Mouse (Mus musculus): ENCODE measurements at regions not wholly inside any gene's neighbourhood (a gene's known extent, or its start where the extent isn't known, plus 50 kb on each side); places are given as distances from the start of the nearest gene placed in this dataset.

DNA sequence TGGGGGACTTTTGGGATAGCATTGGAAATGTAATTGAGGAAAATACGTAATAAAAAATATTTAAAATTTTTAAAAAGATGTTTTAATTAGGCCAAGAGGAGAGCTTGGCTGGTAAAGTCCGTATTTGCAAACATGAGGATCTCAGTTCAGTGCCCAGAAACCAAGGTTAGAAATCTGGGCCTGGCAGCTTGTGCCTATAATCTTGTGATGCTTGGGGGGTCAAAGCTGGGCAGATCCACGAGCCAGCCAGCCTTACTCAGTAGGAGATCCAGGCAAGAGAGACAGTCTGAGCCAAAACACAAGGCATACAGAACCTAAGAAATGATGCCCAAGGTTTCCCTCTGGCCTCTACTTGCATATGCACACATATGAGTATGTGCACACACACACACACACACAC is 54.1 kb upstream of the Cxadr start:
- DNase-seq: no peak

DNA sequence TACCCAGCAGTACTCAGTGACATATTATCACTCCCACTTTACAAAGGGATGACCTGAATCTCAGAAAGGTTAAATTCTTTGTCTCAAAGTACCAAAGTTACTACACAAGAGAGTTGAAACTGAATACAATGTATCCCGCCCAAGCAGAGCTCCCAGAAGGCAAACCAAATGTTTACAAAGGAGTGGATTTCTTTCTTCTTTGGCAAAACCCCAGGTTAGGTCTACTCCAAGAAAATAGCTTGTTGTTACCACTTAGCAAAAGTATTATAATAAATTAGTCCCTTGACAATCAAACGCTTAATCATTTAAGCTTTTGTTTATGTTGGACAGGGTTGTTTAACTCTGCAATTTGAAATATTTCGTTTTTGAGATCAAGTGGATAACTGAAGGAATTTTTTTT is 58.6 kb upstream of the Cxadr start:
- DNase-seq: no peak

DNA sequence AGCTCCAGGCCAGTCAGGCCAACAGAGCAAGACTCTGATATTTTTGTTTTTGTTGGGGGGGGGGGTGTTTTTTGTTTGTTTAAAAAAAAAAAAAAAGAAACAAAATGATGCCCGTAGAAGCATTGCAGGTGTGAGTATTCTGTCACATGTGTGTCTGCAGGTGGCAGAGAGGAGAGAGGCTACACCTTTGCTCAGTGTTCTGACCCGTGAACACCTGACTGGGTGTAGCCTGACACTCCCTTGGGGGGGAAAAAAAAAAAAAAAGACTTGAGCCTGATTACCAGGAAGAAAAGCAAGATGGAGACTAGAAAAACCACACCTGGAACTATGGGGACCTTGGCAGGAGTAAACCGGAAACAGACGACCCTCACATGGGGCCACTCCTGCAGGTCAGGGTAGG is 61.1 kb upstream of the Cxadr start:
- no peak for DNase-seq

DNA sequence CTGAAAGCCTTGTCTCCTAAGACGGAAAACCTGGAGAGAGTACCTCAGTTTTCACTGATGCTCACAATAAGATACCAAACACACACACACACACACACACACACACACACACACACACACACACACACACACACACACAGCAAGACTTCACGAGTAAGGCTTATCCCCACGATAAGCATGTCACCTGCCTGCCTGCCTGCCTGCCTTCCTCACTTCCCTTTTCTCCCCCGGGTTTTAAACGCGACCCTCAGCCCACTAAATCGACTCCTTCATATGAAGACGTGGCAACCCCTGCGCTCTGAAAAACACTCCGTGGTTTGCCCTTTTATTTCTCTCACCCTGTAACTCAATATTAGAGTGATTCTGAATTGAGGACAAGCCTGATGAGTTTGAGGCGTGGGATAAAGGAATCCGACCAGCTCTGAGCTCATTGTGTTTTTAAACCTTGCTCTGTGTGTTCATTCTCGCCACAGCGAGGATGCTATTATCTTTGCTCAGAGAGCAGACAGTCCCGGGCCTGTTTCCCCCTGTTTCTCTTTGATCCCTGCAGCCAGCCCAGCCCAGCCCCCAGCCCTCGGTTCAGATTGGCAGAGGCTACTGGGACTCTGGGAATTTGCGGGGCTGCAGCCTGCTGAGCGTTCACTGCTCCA is 63.1 kb upstream of the Cxadr start:
- peak; percentile 26 to 32 for DNase-seq

DNA sequence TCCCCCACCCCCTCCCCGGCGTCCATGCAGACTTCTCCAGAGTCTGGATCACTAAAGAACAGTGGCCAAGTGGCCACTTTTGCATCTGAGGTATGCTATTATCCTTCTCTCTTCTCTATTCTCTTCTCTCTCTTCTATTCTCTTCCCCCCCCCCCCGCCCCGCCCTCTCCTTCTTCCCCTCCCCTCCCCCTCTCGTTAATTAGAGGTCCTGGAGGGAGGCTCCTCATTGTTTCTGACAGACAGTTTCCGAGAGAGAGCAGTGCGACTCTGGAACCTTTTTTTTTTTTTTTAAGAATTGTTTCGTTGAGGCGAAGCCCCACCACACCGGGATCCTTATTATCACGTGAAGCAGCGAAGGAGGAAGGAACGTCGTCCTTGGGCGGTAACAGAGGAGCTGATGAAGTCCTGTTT is 63.6 kb upstream of the Cxadr start:
- no peak for DNase-seq

DNA sequence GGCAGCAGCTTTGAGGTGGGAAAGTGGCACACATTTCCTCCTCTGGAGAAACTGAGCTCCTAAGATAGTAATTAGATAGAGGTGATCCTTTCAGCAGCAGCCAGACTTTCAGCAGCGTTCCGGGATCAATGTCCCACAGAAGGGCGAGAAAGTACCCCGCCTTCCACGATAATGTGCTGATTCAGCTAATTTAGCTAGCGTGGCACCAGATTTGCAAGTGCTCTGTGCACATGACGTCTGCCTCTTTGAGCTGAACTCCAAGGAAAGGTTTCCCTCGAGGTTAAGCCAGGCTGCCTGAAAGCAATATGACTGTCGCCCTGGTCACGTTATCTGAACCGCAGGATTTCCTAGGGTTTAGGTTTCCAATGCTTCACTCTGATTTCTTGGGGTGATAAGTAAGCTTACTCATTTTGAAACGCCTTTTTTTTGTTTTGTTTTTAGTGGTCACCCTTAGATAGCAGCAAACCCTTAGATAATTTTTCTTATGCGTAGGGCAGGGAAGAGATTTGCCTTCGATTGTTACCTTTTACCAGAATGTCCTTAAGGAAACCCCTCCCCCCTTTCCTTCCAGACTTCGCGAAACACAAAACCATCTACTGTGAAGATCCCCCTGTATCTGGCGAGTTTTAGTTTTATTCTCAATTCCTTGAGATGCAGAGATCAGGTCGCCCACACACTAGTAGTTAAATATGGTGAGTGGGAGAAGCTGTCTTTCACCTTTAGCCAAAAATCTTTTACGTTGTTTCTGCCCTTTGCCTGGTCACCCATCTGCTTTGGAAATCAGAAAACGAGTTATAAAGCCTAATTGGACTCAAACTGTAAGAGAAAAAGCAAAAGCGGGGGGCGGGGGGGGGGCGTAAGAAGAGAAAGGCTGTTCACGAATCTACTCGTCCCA is 64.3 kb upstream of the Cxadr start:
- DNase-seq: no peak

DNA sequence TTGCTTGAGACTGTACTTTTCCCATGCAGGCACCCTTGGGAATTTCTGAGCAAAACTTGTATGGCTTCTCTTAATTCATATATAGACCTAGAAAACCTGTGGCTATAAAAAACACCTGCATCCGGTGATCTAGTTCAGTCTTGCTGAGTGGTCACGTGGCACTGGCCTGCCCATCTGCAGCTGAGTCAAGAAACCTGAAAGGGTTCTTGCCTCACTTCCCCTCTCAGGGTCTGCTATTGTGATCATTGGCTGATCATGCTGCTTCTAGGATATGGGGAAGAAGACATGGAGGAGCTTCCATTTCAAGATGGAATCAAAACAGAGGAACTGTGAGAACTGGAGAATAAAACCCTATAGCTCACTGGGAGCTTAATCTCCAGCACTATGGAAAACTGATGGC is 69.1 kb upstream of the Cxadr start:
- DNase-seq: no peak

DNA sequence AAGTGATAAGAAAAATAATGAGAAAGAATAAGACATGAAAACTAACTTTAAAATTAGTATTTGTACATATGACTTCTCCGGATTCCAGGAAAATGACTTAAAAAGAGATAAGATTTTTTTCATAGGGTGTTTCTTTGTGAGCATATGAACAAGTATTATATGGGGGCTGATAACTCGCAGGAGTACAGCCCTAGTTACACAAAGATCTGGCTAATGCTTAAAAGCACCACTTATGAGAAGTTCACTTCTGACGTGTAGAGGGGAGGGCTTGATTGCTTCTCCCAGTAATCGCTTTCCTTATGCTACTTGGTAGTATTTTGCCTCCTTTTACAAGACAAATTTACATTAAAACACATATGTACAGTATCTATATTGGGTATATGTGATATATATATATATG is 72.3 kb upstream of the Cxadr start:
- DNase-seq: no peak

DNA sequence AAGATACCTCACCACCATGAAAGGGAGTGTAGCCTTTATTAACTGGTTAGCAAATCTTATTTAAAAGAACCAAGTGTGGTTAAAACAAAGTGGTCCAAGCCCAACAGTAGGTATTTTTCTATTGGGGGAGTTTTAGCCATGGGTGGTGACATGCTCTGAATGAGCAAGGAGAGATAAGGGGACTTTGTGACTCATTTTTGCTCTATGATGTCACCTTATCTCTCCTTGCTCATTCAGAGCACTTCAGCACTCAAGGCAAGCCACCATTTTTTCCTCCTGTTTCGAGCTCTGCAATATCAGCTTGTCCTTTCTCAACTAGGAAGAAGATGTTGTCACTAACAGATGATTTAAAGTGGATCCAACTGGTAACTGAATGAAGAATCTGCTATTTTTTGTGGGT is 78.9 kb upstream of the Cxadr start:
- no peak for DNase-seq

DNA sequence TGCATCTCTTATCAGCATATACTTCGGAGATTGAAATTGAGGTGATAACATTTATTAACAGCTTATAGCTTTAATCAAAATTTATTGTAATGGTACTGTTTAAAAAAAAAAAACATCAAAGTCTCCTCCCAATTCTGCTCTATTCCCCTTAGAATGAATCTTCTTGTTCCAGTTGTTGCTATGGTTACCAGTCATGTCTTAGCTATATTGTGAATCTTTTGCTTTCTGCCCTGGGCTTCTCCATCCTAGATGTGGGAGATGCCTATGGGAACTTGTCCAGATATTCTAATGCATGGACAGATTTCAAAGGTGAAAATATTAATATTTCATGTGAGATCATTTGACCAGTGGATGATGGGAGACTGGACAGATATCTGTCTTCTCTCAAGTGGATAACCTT is 79.5 kb upstream of the Cxadr start:
- no peak for DNase-seq

DNA sequence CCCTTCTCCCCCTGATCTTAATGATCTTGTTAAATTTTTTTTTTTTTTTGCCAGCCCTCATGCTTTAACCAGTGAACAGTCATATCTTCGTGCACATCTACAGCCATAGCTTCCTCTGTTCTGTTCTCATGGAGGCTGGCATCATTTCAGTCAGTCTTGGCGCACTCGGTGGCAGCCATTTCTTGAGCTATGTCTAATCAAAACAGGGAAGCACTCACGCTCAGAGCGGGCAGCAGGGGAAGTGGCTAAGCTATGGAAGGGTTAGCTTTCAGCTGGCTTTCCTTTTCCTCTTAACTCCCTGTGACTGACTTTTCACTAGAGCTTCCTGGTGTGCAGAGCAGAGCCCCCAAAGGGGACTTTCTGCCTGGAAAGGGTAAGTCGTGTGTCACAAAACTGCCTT is 83.7 kb upstream of the Cxadr start:
- peak in 1 of 2 experiments; percentile 13 for DNase-seq

DNA sequence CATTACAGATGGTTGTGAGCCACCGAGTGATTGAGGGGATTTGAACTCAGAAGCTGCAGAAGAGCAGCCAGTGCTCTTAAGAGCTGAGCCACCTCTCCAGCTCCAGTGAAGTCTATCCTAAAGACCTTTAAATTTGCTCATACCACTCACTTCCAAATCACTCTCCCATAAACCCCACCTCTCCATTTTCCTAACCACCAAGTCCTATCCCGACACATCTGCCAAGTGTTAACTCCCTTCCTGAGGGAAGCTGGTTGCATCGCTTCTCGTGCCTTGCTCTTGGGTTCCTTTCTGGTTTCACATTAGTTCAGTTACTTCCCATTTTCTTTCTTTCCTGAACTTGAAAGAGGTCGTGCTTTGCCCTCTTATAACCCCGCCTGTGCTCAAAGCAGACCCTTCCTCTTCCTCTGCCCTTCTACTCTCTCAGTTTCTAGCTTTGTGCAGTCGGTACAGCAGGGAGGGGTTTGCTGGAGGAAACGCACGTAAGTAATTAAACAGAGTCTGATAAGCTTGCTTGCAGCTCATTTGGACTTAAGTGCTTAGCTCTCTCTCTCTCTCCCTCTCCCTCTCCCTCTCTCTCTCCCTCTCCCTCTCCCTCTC is 84.4 kb upstream of the Cxadr start:
- DNase-seq: no peak

DNA sequence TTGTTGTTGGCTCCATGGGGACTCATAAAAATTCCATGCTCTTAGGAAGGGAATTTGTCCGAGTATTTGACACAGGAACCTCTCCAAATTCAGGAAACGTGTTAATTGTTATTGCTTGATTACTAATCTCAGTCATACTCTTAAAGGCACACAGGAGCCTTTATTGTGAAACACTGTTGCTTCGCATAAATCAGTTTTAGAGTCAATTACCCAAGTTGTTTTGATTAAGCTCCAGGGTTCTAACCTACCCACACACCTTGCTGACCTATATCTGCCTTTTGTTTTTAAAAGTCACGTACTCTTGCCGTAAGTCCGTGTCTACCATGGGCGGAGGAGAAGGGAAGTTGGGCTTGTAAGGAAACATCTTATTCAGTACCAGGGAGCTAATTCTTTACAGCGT is 89.6 kb upstream of the Cxadr start:
- DNase-seq: no peak

DNA sequence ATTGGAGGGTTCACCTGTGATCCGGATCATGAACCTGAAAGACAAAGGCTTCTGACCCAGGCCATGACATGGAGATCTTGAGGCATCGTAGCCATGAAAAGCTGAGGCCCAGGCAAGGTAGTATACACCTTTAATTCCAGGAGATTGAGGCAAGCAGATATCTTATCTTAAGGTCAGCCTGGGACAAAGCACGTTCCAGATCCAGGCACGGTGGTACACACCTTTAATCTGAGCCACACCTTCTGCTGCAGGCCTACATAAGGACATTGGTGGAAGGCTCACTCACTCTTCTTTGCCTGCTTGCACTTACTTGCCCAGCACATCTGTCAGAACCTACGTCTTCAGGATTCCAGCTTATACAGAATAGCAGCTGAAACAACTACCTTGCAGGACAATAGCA is 93.0 kb upstream of the Cxadr start:
- DNase-seq: no peak

DNA sequence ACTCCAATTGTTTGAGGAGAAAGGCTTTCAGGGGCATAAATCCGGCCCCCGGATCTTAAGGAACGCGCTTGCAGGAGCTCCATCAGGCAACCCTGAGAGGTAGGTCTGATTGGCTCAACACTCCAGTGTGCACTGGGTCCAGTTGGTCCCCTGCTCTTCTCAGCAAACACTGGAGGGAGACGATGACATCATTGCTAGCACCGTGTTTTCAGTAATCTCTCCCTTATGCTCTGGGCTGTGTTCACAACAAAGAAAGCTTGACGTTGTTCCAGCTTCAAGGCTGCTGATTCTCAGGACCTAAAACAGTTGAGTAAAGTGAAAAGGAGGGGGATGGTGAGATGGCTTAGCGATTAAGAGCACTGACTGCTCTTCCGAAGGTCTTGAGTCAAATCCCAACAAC is 97.0 kb upstream of the Cxadr start:
- no peak for DNase-seq

DNA sequence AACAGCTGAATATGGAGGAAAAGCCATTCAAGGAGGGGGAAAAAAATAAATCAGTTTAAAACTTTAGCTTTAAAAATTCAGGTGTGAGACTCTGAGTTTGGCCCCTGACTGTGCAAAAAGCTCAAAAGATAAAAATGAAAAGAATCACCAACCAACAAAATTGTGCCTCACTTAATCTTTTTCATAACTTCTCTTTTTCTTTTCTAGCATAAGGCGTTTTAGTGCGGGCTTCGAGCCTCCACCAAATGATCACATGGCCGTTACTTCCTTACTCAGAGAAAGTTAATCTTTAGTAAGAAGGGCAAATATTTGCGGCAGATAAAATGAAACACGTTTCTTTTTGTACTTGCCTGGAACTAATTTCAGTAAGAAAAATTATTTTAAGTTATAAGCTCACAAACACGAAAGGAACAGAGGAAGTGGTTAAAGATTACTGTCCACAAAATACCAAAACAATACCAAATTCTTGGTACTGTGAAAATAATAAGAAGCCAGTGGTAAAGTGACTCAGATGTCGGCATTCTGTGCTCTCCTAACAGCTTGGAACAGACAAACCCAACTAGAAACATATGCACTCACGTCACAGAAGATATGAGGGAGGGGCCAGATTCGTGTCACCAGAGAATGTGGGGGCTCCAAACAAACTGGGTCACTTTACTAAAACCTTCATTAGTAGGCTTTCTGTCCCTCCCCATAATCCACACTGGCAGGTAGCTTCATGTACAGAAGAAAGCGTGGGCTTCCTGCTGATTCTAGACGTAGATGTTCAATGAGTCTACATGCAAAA is 101.1 kb upstream of the Cxadr start:
- DNase-seq: peak in 1 of 2 experiments; percentile 10

DNA sequence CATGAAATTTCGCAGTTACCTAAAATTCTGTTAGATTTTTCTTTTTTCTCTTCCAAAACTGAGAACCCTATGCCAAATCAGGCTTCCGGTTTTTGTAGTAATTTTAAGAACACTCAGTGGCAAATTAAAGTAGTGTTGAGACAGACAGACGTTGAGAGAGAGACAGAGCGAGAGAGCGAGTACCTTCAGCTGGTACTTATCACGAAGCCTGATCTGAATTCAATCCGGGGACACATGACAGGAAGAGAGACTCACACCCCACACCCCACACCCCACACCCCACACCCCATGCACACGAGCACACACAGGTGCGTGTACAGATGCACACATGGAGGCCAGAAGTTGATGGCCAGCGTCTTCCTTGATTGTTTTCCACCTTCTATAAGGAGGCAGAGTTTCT is 102.0 kb upstream of the Cxadr start:
- no peak for DNase-seq

DNA sequence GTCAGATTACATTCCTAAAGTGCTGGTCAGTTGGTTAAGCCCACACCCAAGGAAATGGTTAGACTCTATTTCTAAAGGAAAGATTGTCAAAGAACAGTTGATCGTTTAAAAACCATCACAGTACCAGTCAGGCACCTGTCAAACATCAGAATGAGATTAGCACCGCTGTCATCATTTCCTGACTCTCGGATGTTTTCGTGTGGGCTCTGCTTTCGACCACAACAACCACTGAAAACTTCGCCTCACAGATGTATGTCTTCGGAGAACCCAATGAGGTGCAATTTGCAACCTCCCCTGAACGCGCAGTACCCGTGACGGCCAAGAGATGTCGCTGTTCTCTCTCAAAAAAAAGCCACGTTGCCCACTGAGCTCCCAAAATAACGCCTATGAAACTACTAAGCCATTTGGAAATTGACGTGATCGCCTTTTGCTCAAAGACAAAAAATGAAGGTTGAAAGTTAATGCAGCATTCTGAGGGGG is 102.6 kb upstream of the Cxadr start:
- DNase-seq: peak; percentile 81

DNA sequence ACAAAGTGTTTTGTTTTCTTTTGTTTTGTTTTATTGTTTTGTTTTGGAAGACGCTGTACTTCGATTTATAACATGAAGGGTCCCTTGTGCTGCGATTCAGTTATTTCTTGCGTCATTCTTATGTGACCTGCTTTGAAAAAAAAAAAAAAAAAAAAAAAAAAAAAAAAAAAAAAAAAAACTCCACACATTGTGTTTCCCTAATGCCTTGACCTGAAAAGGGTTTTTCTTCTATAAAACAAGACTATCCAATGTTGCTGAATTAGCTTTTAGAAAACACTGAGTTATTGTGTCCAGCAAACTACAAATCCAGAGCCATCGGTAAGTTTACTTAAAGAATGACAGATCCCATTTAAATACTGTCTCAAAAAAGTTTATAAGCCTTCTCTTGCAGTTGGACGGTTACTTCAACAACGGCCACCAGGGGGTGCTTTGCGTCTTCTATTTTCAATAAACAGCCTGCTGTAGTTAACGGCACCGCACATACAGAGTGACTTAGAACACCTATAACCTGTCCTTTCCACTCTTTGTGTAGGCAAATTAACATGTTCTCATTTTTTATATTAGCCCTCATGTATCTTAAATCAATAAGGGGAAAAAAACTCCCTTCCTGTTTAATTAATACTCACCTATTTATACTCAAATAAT is 103.9 kb upstream of the Cxadr start:
- DNase-seq: peak; percentile 84 to 86

DNA sequence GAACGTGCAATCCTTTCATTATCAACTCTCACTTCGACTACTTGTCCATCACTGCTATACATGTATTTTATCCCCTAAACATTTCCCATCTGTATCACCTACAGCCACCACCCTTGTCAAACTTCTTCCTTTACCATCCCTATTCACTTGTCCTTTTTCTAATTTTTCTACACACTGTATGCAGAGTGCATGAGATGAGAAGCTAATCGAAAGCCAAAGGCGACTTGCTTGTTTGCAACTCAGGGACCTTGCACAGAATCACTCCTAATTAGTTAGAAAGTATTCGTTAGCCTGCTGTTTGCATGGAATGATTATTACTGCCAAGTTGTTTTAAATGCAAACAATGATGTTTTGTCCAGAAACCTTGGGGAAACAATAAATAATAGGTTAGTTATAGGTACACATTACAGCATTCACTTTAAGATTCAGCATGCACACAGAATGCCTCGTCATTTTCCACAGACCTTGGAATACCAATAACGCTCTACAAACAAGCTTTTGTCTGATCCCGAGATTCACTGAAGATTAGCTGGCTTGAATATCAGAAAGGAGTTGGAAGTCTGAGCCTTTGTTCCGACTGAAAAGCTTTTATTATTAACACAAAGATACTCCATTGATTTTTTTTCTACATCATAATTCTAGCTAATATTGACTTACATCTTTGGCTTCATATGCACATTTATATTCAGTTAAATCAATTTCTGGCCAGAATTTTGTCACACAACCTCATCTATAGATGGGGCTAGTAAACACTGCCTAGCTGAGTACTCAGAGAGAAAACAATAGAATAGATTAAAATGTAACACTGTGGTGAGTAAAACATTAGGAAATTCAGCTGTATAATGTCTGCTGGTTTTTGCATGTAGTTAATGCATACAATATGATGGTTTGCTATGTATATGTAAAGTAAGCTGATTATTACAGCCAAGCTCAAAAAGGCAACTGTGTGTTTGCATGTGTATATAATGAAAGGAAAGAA is 130.4 kb upstream of the Cxadr start:
- DNase-seq: no peak

DNA sequence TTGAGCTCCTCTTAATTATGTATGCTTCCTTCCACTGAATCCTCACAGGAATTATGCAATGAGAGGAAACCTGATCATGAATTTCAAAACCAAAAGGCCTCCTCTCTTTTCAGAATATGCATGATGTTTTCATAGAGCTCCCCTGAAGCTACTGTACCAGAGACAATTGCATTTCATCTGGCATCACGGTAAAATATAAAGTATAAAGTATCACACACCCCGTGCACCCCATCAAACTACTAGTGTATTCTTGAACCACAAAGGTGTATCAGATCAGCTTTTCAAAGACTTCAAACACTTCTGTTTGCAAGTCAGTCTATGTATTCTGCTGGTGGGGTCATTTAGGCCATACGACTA is 144.4 kb upstream of the Cxadr start:
- no peak for DNase-seq
